Mouse (Mus musculus) intestine, postnatal 0 days (tissue): ENCODE measurements at regions not wholly inside any gene's neighbourhood (a gene's known extent, or its start where the extent isn't known, plus 50 kb on each side); places are given as distances from the start of the nearest gene placed in this dataset.
"Not testable (repeated sequence)": the region's sequence is repeated elsewhere in the genome, so short reads cannot be mapped to it uniquely, and the experiment has no call there.

ENCODE experiments used
- ATAC-seq: fragments of 200-750 bp; cut with Nextera tagmentation; 2 replicates; pipeline ENCODE4 v1.8.0; 2017; ENCODE audit warnings: mild to moderate bottlenecking, moderate TSS enrichment, moderate library complexity
- H3K27ac ChIP-seq: fragments of 300-500 bp; sonication (generic); 2 replicates; pipeline ENCODE4 v1.5.1; 2014; ENCODE audit warnings: mild to moderate bottlenecking, low read depth, low read length, moderate library complexity
- H3K27me3 ChIP-seq: fragments of 300-500 bp; sonication (generic); replicated peaks from 2 replicates; pipeline ENCODE4 v1.6.1; 2014; ENCODE audit warnings: low read length, mixed read lengths; ENCODE audit not compliant: control insufficient read depth, insufficient read depth
- H3K36me3 ChIP-seq: fragments of 300-500 bp; sonication (generic); 2 replicates; pipeline ENCODE4 v1.6.1; 2014; ENCODE audit warnings: mild to moderate bottlenecking, moderate library complexity; ENCODE audit not compliant: control insufficient read depth, insufficient read depth
- H3K4me1 ChIP-seq: fragments of 300-500 bp; sonication (generic); replicated peaks from 2 replicates; pipeline ENCODE4 v1.6.1; 2014; ENCODE audit warnings: antibody characterized with exemption, low read length, mixed read lengths; ENCODE audit not compliant: control insufficient read depth, insufficient read depth
- H3K4me2 ChIP-seq: fragments of 300-500 bp; sonication (generic); replicated peaks from 2 replicates; pipeline ENCODE4 v1.6.1; 2014; ENCODE audit warnings: low read depth, mild to moderate bottlenecking, moderate library complexity
- H3K4me3 ChIP-seq: fragments of 300-500 bp; sonication (generic); 2 replicates; pipeline ENCODE4 v1.5.1; 2014; ENCODE audit warnings: low read depth, low read length
- H3K9ac ChIP-seq: fragments of 300-500 bp; sonication (generic); 2 replicates; pipeline ENCODE4 v1.6.1; 2014; ENCODE audit warnings: mild to moderate bottlenecking, low read depth, low read length
- H3K9me3 ChIP-seq: fragments of 300-500 bp; sonication (generic); 2 replicates; pipeline ENCODE4 v1.6.1; 2016; ENCODE audit warnings: mixed run types; ENCODE audit not compliant: control insufficient read depth
- CTCF ChIP-seq: sonication (generic); IDR thresholded peaks from 2 replicates; pipeline ENCODE4 v1.5.1; 2016; ENCODE audit warnings: low read depth, mild to moderate bottlenecking, control low read depth, antibody characterized with exemption, moderate library complexity
- WGBS: fragments of 180-500 bp; shearing (Covaris S2); extraction: QIAGEN DNeasy Blood & Tissue Kit; methylation state at CpG from one replicate; pipeline ENCODE4 v1.1.7; 2014; 5-methylcytosine and 5-hydroxymethylcytosine counted together

- H3K36me3 ChIP-seq, H3K9me3 ChIP-seq, H3K27ac ChIP-seq, H3K9ac ChIP-seq, H3K4me3 ChIP-seq, H3K4me2 ChIP-seq, ATAC-seq, H3K4me1 ChIP-seq, H3K27me3 ChIP-seq: not testable (repeated sequence)
- WGBS = 32% methylated on average over 1 of the region's 1 CpGs
- peak; percentile 41 for TF ChIP-seq CTCF
These were observed 498.0 kb upstream of the Tacstd2 start for GRCm38 (mm10) chr6:68033608-68034007.

- Histone ChIP-seq H3K27me3 (no peaks in the 10 kb centered on the region), H3K4me3 (no peak overlapping the region), H3K9me3 (no peaks in the 10 kb centered on the region), H3K9ac (no peak overlapping the region), H3K4me1 (no peaks in the 10 kb centered on the region), H3K36me3 (no peaks in the 10 kb centered on the region), H3K27ac (no peak overlapping the region), H3K4me2 (no peak overlapping the region)
- WGBS = 46% methylated on average over 13 of the region's 13 CpGs
- no peak for ATAC-seq
- peak; percentile 32; the same call in 1 of the 2 replicates for TF ChIP-seq CTCF
These were observed 495.1 kb upstream of the Tacstd2 start for GRCm38 (mm10) chr6:68030740-68031139.
